Mouse (Mus musculus): ENCODE data around the gene Slc7a8.

- TF ChIP-seq CTCF (IDR thresholded peaks at IDR 0.05; ENCODE audit: borderline replicate concordance, extremely low read depth, insufficient read depth, insufficient read length) (no peak), POLR2A (IDR thresholded peaks at IDR 0.05; ENCODE audit: borderline replicate concordance, extremely low read depth, insufficient read depth, insufficient read length, poor library complexity, severe bottlenecking) (no peak)
Measured at GRCm38 (mm10) chr14:54712861-54713260, 68.9 kb downstream of the Slc7a8 start.

Measured in brain, embryonic 14.5 days (tissue).